Mouse (Mus musculus) lung, adult 18-20 months (tissue): Measurements from ENCODE around the gene Muc3.
"Not testable (repeated sequence)": the region's sequence is repeated elsewhere in the genome, so short reads cannot be mapped to it uniquely, and the experiment has no call there.

ENCODE experiments used
- DNase-seq, 2 experiments: peaks; one replicate each; pipeline ENCODE4 v3.0.0; 2022; ENCODE audit warnings: mixed read lengths in 2 of 2

Muc3 gene

GRCm38 (mm10) chr5:137121280-137121679 lies 27.8 kb downstream of the Muc3 start:
- no peak for DNase-seq

GRCm38 (mm10) chr5:137118878-137119277 lies 30.2 kb downstream of the Muc3 start:
- no peak for DNase-seq

- DNase-seq = not testable (repeated sequence)
Observed at GRCm38 (mm10) chr5:137117994-137118393, 31.1 kb downstream of the Muc3 start.

GRCm38 (mm10) chr5:137116987-137117386 lies 32.1 kb downstream of the Muc3 start:
- DNase-seq = no peak

GRCm38 (mm10) chr5:137115866-137116847 lies 33.0 kb downstream of the Muc3 start, which contains the start of gene Trim56:
Trim56 (minus strand) TSS chr5:137116209.
- DNase-seq = peak; percentile 90 to 92

GRCm38 (mm10) chr5:137114891-137115561 lies 34.1 kb downstream of the Muc3 start:
- no peak for DNase-seq

GRCm38 (mm10) chr5:137111542-137112408 lies 37.3 kb downstream of the Muc3 start:
- DNase-seq = no peak

GRCm38 (mm10) chr5:137110863-137111262 lies 38.3 kb downstream of the Muc3 start:
- DNase-seq = no peak

GRCm38 (mm10) chr5:137109941-137110593 lies 39.1 kb downstream of the Muc3 start:
- no peak for DNase-seq

- DNase-seq = no peak
Observed at GRCm38 (mm10) chr5:137108111-137108510, 41.0 kb downstream of the Muc3 start.

GRCm38 (mm10) chr5:137107670-137108069 lies 41.5 kb downstream of the Muc3 start:
- DNase-seq = no peak

GRCm38 (mm10) chr5:137107024-137107423 lies 42.1 kb downstream of the Muc3 start:
- peak; percentile 76 to 84 for DNase-seq

GRCm38 (mm10) chr5:137106434-137106833 lies 42.7 kb downstream of the Muc3 start:
- no peak for DNase-seq

- no peak for DNase-seq
Observed at GRCm38 (mm10) chr5:137103969-137104368, 45.2 kb downstream of the Muc3 start.

GRCm38 (mm10) chr5:137102575-137103522 lies 46.3 kb downstream of the Muc3 start:
- DNase-seq = peak; percentile 30 to 45

GRCm38 (mm10) chr5:137102078-137102477 lies 47.0 kb downstream of the Muc3 start:
- no peak for DNase-seq

- DNase-seq = no peak
Observed at GRCm38 (mm10) chr5:137100660-137101059, 48.5 kb downstream of the Muc3 start.

GRCm38 (mm10) chr5:137098418-137098817 lies 50.7 kb downstream of the Muc3 start:
- DNase-seq = no peak

- DNase-seq = peak; percentile 47 to 60
Observed at GRCm38 (mm10) chr5:137096037-137096436, 53.1 kb downstream of the Muc3 start.

- DNase-seq = no peak
Observed at GRCm38 (mm10) chr5:137095135-137095534, 54.0 kb downstream of the Muc3 start.

- no peak for DNase-seq
Observed at GRCm38 (mm10) chr5:137093720-137094119, 55.4 kb downstream of the Muc3 start.
